Mouse (Mus musculus): ENCODE data around the gene Gabarapl2.

DNA sequence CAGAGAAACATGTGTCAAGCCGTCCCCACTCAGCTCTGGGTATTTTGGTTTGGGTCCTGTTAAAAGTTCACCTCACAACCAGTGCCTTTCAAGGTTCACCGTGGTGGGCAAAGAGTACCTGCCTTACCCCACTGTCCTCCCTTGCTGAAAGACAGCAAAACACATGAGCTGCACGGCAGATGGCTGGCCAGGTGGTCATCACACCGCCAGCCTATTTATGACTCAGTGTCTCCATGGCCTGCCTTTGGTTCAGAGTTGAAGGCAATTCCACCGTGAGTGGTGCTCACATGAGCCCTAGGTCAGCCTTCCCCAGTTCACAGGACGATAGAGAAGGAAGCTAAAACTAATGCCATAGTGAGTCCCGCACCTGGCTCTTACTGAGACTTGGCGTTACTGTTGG is 7.5 kb downstream of the Gabarapl2 start:
- TF ChIP-seq CTCF (IDR thresholded peaks at IDR 0.05) (no peak), EP300 (IDR thresholded peaks at IDR 0.05) (no peak)

All from lung, postnatal 0 days (tissue).